Mouse (Mus musculus): ENCODE results near the gene Chrnb1.

DNA sequence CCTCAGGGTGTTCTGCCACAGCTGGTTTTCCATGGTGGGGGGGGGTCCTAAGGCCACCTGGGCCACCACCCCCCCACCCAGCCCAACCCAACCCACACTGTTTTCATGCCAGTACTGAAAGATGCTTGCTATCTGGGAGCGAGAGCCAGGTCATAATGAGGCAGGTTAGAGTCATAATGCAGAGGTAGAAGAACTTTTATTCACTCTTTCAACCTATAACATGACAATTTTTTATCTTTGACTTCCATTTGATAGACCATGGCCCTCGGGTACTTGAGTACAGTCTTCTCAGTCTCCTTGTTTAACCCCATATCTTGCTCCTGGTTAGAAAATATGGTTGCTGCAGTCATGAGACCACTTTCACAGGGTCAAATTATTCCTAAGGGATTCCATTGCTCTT is 22.6 kb upstream of the Chrnb1 start, which contains the start of gene Spem2:
- TF ChIP-seq CTCF (IDR thresholded peaks at IDR 0.05; ENCODE audit: low read depth) (no peak), EP300 (optimal IDR thresholded peaks at IDR 0.05) (no peak)

All from stomach, postnatal 0 days (tissue).